In genomic region chr5:35975681-35976080, GRCm38 (mm10) we compare ENCODE assay signal across 9 mouse cellular contexts.
A peak's percentile ranks its signal among the peaks of the same experiment; 100 is the strongest.
DNase-seq lines count a peak whose midpoint lies in the region; ATAC-seq and TF ChIP-seq lines count a peak whose summit lies in the region.
"Had no signal": no experiment of that assay in that cellular context is flagged by ENCODE, and none has a peak within 500 bp of the region (broad histone marks: within the 10 kb centered on the region; RNA-seq: fewer than 3 reads in every experiment).

No protein-coding gene starts in this region.

- H3K4me3 ChIP-seq in neural tube, embryonic 15.5 days (replicated peaks), result no peak overlapping the region
- no peak overlapping the region for H3K4me3 ChIP-seq in forebrain, embryonic 11.5 days (ENCODE audit: low read depth, low read length)
- H3K4me3 ChIP-seq in hindbrain, postnatal 0 days (ENCODE audit: low read length), result no peak overlapping the region
- no peak overlapping the region for H3K4me3 ChIP-seq in liver, embryonic 14.5 days (ENCODE audit: insufficient read depth in 1 of 2, low read depth in 2 of 2, low read length in 2 of 2)
- H3K4me3 ChIP-seq: myocyte had no signal

- H3K27ac ChIP-seq in neural tube, embryonic 15.5 days (replicated peaks), result no peak overlapping the region
- H3K27ac ChIP-seq in forebrain, embryonic 11.5 days (ENCODE audit: low read depth, low read length), result no peak overlapping the region
- H3K27ac ChIP-seq in hindbrain, postnatal 0 days, result no peak overlapping the region
- no peak overlapping the region for H3K27ac ChIP-seq in liver, embryonic 14.5 days

- no peaks in the 10 kb centered on the region for H3K9me3 ChIP-seq in neural tube, embryonic 15.5 days (replicated peaks)
- H3K9me3 ChIP-seq in forebrain, embryonic 11.5 days (ENCODE audit: control insufficient read depth, low read length), result no peaks in the 10 kb centered on the region
- no peaks in the 10 kb centered on the region for H3K9me3 ChIP-seq in hindbrain, postnatal 0 days (ENCODE audit: low read length)
- H3K9me3 ChIP-seq in liver, embryonic 14.5 days (ENCODE audit: control insufficient read depth, low read length), result no peaks in the 10 kb centered on the region

- H3K4me2 ChIP-seq in neural tube, embryonic 15.5 days, result no peak overlapping the region
- no peak overlapping the region for H3K4me2 ChIP-seq in forebrain, embryonic 11.5 days (ENCODE audit: low read depth, low read length, severe bottlenecking)
- no peak overlapping the region for H3K4me2 ChIP-seq in hindbrain, postnatal 0 days (ENCODE audit: low read depth, low read length)
- no peak overlapping the region for H3K4me2 ChIP-seq in liver, embryonic 14.5 days (ENCODE audit: low read depth)

- ATAC-seq in neural tube, embryonic 15.5 days (ENCODE audit: low FRiP score), result no peak
- no peak for ATAC-seq in forebrain, embryonic 11.5 days (replicated peaks; ENCODE audit: low FRiP score)
- ATAC-seq in hindbrain, postnatal 0 days, result peak; percentile 70
- no peak for ATAC-seq in liver, embryonic 14.5 days (ENCODE audit: insufficient read depth)

- DNase-seq in neural tube, embryonic 10.5 days (ENCODE audit: extremely low spot score, low spot score), result peak; percentile 78
- peak; percentile 83 for DNase-seq in brain, embryonic 14.5 days (ENCODE audit: low read depth)
- DNase-seq in forebrain, embryonic 11.5 days (ENCODE audit: low spot score), result peak; percentile 86
- DNase-seq in hindbrain, postnatal 0 days (ENCODE audit: low spot score), result peak; percentile 87
- DNase-seq in liver, embryonic 14.5 days (ENCODE audit: low read depth in 3 of 3, low spot score in 3 of 3), result peak in 2 of 3 experiments; percentile 13
- peak; percentile 69 for DNase-seq in ovary, postnatal 14 days (ENCODE audit: low spot score)
- peak; percentile 78 for DNase-seq in thymus, postnatal 25 days

- no peaks in the 10 kb centered on the region for H3K27me3 ChIP-seq in neural tube, embryonic 15.5 days (replicated peaks)
- no peaks in the 10 kb centered on the region for H3K27me3 ChIP-seq in forebrain, embryonic 11.5 days (ENCODE audit: control insufficient read depth, insufficient read depth, low read length)
- H3K27me3 ChIP-seq in hindbrain, postnatal 0 days (ENCODE audit: insufficient read depth, low read length), result no peaks in the 10 kb centered on the region
- H3K27me3 ChIP-seq in liver, embryonic 14.5 days (ENCODE audit: control insufficient read depth, insufficient read depth, low read length), result no peaks in the 10 kb centered on the region

- WGBS in neural tube, embryonic 15.5 days, result 18% methylated on average over 5 of the region's 5 CpGs
- WGBS in forebrain, embryonic 11.5 days, result 15% methylated on average over 5 of the region's 5 CpGs
- 13% methylated on average over 5 of the region's 5 CpGs for WGBS in hindbrain, postnatal 0 days
- 10% methylated on average over 5 of the region's 5 CpGs for WGBS in liver, embryonic 14.5 days (ENCODE audit: insufficient replicate concordance)

- TF ChIP-seq EP300 in liver, embryonic 14.5 days (IDR thresholded peaks at IDR 0.05; ENCODE audit: low read depth), result no peak

- peak; percentile 89 for TF ChIP-seq CTCF in brain, embryonic 14.5 days (IDR thresholded peaks at IDR 0.05; ENCODE audit: borderline replicate concordance, extremely low read depth, insufficient read depth, insufficient read length)
- peak; percentile 89 for TF ChIP-seq CTCF in hindbrain, postnatal 0 days (IDR thresholded peaks at IDR 0.05; ENCODE audit: low read depth)
- TF ChIP-seq CTCF in liver, embryonic 14.5 days (IDR thresholded peaks at IDR 0.05; ENCODE audit: low read depth), result peak; percentile 81

- H3K4me1 ChIP-seq in neural tube, embryonic 15.5 days, result peaks cover 7% of the 10 kb centered on the region
- H3K4me1 ChIP-seq in forebrain, embryonic 11.5 days (replicated peaks; ENCODE audit: control insufficient read depth, insufficient read depth, low read length), result no peaks in the 10 kb centered on the region
- no peaks in the 10 kb centered on the region for H3K4me1 ChIP-seq in hindbrain, postnatal 0 days (ENCODE audit: insufficient read depth, low read length)
- no peaks in the 10 kb centered on the region for H3K4me1 ChIP-seq in liver, embryonic 14.5 days (replicated peaks; ENCODE audit: control insufficient read depth in 2 of 2, insufficient read depth in 2 of 2, low read length in 1 of 2)

- peaks cover 47% of the 10 kb centered on the region for H3K36me3 ChIP-seq in neural tube, embryonic 15.5 days
- no peaks in the 10 kb centered on the region for H3K36me3 ChIP-seq in forebrain, embryonic 11.5 days (ENCODE audit: control insufficient read depth, insufficient read depth, low read length)
- H3K36me3 ChIP-seq in hindbrain, postnatal 0 days (ENCODE audit: insufficient read depth, low read length), result peaks cover 35% of the 10 kb centered on the region
- no peaks in the 10 kb centered on the region for H3K36me3 ChIP-seq in liver, embryonic 14.5 days (replicated peaks; ENCODE audit: control insufficient read depth, insufficient read depth, low read depth)

- no peak for TF ChIP-seq POLR2A in brain, embryonic 14.5 days (IDR thresholded peaks at IDR 0.05; ENCODE audit: borderline replicate concordance, extremely low read depth, insufficient read depth, insufficient read length, poor library complexity, severe bottlenecking)

- no peak overlapping the region for H3K9ac ChIP-seq in neural tube, embryonic 15.5 days (replicated peaks)
- no peak overlapping the region for H3K9ac ChIP-seq in forebrain, embryonic 11.5 days (ENCODE audit: low read length)
- H3K9ac ChIP-seq in hindbrain, postnatal 0 days (replicated peaks; ENCODE audit: low read length), result no peak overlapping the region
- H3K9ac ChIP-seq in liver, embryonic 14.5 days (replicated peaks), result no peak overlapping the region

Comparison
In these comparisons a context has a peak if more than half of its experiments do, and no peak if none do; other contexts are left out.
1. DNase-seq: peak in every context shown above with its lines; median percentile 87 in hindbrain, postnatal 0 days; 86 in forebrain, embryonic 11.5 days; 83 in brain, embryonic 14.5 days; 78 in neural tube, embryonic 10.5 days; 78 in thymus, postnatal 25 days; 69 in ovary, postnatal 14 days; 13 in liver, embryonic 14.5 days.